Mouse (Mus musculus): ENCODE measurements around the gene Kdsr. TPM values are rescaled to one million over a fixed set of nuclear protein-coding genes. Genes with fewer than 3 reads are reported as not detected.

Kdsr gene
- polyA plus RNA-seq, 1 experiment from 2014 or later, result 15.4 TPM

DNA sequence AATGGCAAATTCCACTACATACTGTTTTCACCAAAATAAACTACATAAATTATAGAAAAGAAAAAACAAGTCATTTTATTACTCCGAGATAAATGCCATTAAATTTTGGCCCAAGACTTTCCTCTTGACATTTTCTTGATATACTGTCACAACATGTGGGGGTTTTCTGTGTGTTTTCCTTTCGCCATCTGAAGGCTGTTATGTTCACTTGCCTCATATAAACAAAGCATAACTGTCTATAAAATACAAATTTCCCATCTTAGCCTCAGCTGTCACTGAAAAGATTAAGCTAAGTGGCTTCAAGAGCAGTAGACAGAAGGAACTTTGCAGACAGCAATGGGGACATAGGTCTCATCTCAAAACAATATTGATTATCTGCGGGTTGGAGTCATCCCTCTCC, 4.8 kb upstream of the Kdsr start:
- H3K9ac ChIP-seq, result no peak overlapping the region
- no peaks in the 10 kb centered on the region for H3K9me3 ChIP-seq
- WGBS, result 96% methylated on average over 3 of the region's 3 CpGs
- no peak for ATAC-seq (ENCODE audit: low FRiP score, low read depth)
- 0 out of 2 replicates have a peak, but pooled peaks cover 3% of the 10 kb centered on the region for H3K4me1 ChIP-seq (replicated peaks)
- no peaks in the 10 kb centered on the region for H3K27me3 ChIP-seq
- H3K4me3 ChIP-seq, result no peak overlapping the region
- H3K36me3 ChIP-seq, result peaks cover 27% of the 10 kb centered on the region
- H3K27ac ChIP-seq (replicated peaks), result no peak overlapping the region
- no peak overlapping the region for H3K4me2 ChIP-seq

DNA sequence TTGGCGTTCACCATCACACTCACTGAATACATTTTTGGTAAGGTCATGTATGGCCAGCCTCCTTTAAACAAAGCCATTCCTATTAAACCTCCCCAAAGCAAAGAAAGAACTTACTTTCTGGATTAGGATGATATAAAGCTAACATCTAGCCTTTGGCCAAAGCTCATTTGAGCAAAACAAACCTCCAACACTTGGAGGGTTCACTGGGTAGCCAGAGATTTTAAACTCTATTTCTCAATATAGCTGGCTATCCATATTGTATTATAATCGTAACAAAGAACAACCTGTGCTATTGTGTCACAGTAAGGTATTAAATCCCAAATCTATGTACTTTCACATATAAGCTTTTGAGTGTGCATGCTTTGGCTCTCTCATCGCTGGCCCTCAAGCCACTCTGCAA, 1.2 kb upstream of the Kdsr start:
- Histone ChIP-seq H3K36me3 (peaks cover under 1% of the 10 kb centered on the region; the same call in 1 of the 2 replicates), H3K4me1 (replicated peaks) (peaks cover 17% of the 10 kb centered on the region), H3K27me3 (no peaks in the 10 kb centered on the region), H3K4me3 (0 out of 2 replicates have a peak overlapping the region, but pooled peaks have one; percentile 59), H3K9ac (no peak overlapping the region), H3K27ac (replicated peaks) (0 out of 2 replicates have a peak overlapping the region, but pooled peaks have one; percentile 89), H3K4me2 (peak overlapping the region; percentile 85), H3K9me3 (no peaks in the 10 kb centered on the region)
- no peak for ATAC-seq (ENCODE audit: low FRiP score, low read depth)
- WGBS, result 86% methylated on average over 3 of the region's 3 CpGs

DNA sequence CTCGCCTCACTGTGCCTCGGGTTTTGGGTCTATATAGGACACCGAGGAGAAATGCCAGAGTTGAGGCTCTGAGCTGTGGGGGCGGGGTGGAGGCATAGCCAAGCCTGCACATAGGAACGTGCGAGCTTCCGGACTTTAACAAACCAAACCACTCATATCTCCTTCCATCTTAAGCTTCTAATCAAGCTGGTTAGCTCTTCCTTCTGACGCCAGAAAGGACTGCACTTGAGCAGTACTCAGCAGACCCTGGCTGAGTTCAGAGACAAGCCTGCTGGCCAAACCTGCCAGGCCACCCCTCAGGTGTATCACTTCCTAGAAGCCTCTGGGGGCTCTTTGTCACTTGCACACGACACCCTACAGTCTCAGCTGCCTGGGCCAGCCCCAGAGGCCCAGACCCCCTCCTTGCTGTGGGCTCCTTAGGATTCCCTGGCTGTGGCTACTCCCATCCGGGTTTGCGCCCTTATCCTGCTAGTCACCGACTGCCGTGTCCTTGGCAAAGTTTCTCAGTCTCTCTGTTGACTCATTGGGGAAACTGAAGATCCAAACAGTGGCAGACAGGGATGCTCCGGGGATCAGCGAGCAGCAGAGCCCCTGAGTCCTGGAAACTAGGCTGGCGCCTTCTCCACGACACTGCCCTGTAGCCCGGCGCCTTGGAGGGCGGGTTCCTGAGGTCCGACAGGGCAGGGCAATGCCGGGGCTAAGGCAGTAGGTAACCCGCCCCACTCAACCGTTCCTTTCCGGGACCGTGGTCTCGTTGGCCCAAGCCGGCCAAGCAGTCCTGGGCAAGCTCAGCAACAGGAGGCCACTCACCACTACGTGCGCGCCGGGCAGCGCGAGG, 574 bp downstream of the Kdsr start:
- H3K9me3 ChIP-seq, result no peaks in the 10 kb centered on the region
- no peaks in the 10 kb centered on the region; the same call in 1 of the 2 replicates for H3K36me3 ChIP-seq
- peak overlapping the region; percentile 59 for H3K4me3 ChIP-seq
- peak overlapping the region; percentile 85 for H3K4me2 ChIP-seq
- peak; percentile 33 for ATAC-seq (ENCODE audit: low FRiP score, low read depth)
- peaks cover 17% of the 10 kb centered on the region for H3K4me1 ChIP-seq (replicated peaks)
- H3K27ac ChIP-seq (replicated peaks), result peak overlapping the region; percentile 64
- no peaks in the 10 kb centered on the region for H3K27me3 ChIP-seq
- peak overlapping the region; percentile 55 for H3K9ac ChIP-seq
- WGBS, result 5% methylated on average over 34 of the region's 34 CpGs

DNA sequence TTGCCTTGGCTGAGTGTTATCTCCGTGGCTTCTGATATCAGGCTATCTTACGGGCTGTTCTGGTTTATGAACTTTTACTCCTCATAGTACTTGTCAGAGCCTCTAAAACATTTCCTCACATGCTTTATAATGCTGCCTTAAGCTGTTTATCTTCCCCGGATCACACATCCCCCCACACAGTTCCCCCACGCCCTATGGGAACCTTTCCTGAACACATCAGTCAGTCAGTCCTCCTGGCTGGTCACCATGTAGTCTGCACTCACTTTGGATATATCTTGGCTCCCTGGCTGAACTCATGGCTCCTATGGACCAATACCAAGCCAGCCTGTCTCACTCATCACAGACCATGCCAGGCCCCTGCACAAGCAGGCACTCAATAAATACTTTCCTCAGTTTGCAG, 2.9 kb downstream of the Kdsr start:
- WGBS, result 90% methylated on average over 4 of the region's 4 CpGs
- Histone ChIP-seq H3K9me3 (no peaks in the 10 kb centered on the region), H3K4me1 (replicated peaks) (peaks cover 17% of the 10 kb centered on the region), H3K36me3 (peaks cover 4% of the 10 kb centered on the region; the same call in 1 of the 2 replicates), H3K4me2 (no peak overlapping the region), H3K4me3 (no peak overlapping the region), H3K27me3 (no peaks in the 10 kb centered on the region), H3K9ac (no peak overlapping the region), H3K27ac (replicated peaks) (no peak overlapping the region)
- ATAC-seq (ENCODE audit: low FRiP score, low read depth), result no peak

DNA sequence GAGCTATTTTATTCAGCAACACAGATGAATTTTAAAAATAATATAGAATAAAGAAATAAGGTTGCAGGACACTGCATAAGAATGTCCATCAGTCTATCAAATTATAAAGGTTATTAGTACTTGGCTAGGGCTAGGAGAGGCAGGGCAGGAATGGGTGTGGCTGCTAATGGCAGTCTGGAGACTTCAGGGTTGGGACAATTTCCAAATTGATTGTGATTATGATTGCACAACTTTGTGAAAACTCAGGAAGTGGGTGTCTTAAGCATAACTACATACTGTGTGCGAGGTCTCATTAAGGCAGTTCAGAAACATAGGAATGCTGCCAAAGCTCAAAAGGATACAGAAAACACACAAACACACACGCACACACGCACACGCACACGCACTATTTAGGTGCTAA, 7.5 kb downstream of the Kdsr start:
- no peak overlapping the region for H3K9ac ChIP-seq
- no peaks in the 10 kb centered on the region for H3K9me3 ChIP-seq
- peaks cover 13% of the 10 kb centered on the region for H3K36me3 ChIP-seq
- no peaks in the 10 kb centered on the region for H3K4me1 ChIP-seq (replicated peaks)
- H3K4me3 ChIP-seq, result no peak overlapping the region
- no peak overlapping the region for H3K4me2 ChIP-seq
- no peaks in the 10 kb centered on the region for H3K27me3 ChIP-seq
- 94% methylated on average over 5 of the region's 5 CpGs for WGBS
- H3K27ac ChIP-seq (replicated peaks), result no peak overlapping the region
- ATAC-seq (ENCODE audit: low FRiP score, low read depth), result no peak

DNA sequence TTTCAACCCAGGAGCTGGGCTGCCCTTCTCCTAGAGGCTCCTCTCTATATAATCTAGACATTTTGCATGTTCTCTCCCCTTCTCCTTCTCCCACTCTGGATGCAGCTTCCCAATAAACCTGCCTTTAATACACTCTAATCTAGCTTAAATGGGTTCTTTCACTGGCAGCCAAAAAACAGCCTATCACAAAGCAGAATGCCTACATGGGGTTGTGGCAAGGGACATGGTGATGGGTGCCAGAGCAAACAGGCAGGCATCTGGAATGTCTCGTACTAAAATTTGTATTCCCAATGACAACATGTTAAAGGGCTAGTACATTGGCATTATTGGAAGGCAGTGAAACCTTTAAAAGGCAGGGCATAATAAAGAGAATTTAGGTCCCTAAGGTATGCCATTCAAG, 8.9 kb downstream of the Kdsr start:
- H3K27ac ChIP-seq (replicated peaks), result no peak overlapping the region
- no peaks in the 10 kb centered on the region for H3K9me3 ChIP-seq
- no peak for ATAC-seq (ENCODE audit: low FRiP score, low read depth)
- no peak overlapping the region for H3K4me2 ChIP-seq
- no peak overlapping the region for H3K4me3 ChIP-seq
- H3K27me3 ChIP-seq, result no peaks in the 10 kb centered on the region
- H3K4me1 ChIP-seq (replicated peaks), result no peaks in the 10 kb centered on the region
- WGBS, result 81% methylated on average over 1 of the region's 1 CpGs
- H3K9ac ChIP-seq, result no peak overlapping the region
- peaks cover 25% of the 10 kb centered on the region for H3K36me3 ChIP-seq

DNA sequence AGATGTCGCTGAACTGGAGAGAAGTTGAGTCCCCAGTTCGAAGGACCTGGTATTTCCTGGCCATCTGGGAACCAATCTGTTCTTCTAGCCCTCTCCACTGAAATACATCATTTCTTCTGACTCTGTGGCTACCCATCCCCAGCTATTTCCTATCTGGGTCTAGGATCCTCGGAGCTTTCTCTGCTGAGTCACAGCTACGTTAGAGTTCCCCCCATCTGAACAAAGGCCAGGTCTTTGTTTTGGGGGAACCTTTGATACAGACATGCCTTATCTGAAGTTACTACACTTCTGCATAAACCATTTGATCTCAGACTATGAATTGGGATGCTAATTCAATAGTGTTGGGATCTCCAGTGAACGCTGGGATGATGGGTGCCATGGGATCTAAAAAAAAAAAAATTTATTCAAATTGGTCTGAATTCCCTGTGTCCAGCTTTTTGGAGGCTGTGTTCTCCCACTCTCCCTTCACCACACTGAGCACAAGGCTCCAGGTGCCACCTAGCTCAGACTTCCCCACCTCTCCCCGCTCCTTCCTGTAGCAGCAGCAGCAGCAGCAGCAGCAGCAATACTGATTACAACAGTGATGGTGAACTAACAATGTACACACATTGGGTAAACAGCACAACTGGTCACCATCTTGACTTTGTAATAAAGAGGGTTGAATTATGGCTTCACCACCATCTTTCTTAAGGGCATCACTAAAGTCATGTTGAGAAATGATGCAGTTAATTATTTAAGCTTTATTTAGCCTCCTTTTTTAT, 10.8 kb downstream of the Kdsr start:
- Histone ChIP-seq H3K9me3 (no peaks in the 10 kb centered on the region), H3K4me3 (no peak overlapping the region), H3K27ac (replicated peaks) (no peak overlapping the region), H3K9ac (no peak overlapping the region), H3K4me2 (no peak overlapping the region), H3K4me1 (replicated peaks) (no peaks in the 10 kb centered on the region), H3K27me3 (no peaks in the 10 kb centered on the region), H3K36me3 (peaks cover 30% of the 10 kb centered on the region)
- 95% methylated on average over 6 of the region's 6 CpGs for WGBS
- ATAC-seq (ENCODE audit: low FRiP score, low read depth), result no peak

DNA sequence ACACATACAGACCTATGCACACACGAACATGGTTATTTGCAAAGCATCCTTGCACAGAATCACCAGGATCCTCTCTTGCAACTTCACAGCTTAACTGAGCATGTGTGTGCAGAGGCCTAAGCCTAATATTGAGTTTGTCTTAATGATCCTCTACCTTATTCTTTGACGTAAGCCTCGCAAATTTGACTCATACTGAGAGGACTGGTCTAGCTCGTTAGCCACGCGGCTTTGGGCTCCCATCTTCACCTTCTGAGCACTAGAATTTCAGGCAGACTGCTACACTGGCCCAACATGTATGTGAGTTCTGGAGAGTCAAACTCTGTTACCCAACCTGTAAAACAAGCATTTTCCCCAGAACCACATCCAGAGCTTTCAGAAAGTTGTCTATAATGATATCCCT, 16.5 kb downstream of the Kdsr start:
- H3K36me3 ChIP-seq, result peaks cover 46% of the 10 kb centered on the region
- ATAC-seq (ENCODE audit: low FRiP score, low read depth), result no peak
- no peak overlapping the region for H3K27ac ChIP-seq (replicated peaks)

DNA sequence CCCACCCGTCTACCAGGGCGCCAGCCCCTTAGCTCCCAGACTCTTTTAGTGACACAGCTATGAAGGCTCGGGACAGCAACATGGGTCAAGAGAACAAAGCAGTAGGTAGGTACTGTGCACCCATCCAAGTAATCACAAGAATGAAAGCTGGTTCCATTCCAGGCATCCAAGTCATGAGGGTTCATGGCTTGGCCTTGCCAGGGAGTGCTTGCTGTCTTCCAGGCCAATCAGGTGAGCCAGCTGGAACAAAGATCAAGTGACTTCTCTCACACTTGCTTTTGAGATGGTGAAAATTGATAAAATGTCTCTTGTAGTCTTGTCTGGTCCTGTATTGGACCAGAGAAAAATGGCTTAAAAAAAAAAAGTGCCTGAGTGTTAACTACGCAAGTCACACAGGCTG, 18.8 kb downstream of the Kdsr start:
- 96% methylated on average over 4 of the region's 4 CpGs for WGBS
- Histone ChIP-seq H3K4me3 (no peak overlapping the region), H3K9me3 (no peaks in the 10 kb centered on the region), H3K27me3 (no peaks in the 10 kb centered on the region), H3K27ac (replicated peaks) (no peak overlapping the region), H3K4me2 (no peak overlapping the region), H3K4me1 (replicated peaks) (no peaks in the 10 kb centered on the region), H3K36me3 (peaks cover 27% of the 10 kb centered on the region), H3K9ac (no peak overlapping the region)
- no peak for ATAC-seq (ENCODE audit: low FRiP score, low read depth)

More for the DNA sequence above, 16.5 kb downstream of the Kdsr start:
- WGBS, result 93% methylated on average over 6 of the region's 6 CpGs
- Histone ChIP-seq H3K9me3 (no peaks in the 10 kb centered on the region), H3K4me2 (no peak overlapping the region), H3K4me1 (replicated peaks) (no peaks in the 10 kb centered on the region), H3K4me3 (no peak overlapping the region), H3K9ac (no peak overlapping the region), H3K27me3 (no peaks in the 10 kb centered on the region)

DNA sequence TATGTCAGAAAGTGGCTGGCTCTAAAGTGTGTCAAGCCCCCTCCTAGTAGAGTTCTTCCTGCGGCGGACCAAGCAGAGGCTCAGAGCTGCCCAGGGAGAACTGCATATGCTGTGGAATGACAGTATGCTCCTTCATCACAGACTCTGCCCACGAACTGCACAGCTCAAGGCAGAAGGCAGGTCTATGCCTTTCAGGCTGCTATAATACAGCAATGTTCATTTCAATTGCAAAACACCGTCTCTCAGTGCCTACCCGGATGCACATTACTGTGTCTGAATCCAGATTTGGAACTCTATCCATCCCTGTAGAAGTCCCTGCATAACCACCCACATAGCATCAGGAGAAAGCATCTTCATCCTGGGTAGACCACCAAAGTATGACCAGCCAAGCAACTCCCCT, 19.7 kb downstream of the Kdsr start:
- Histone ChIP-seq H3K36me3 (peaks cover 22% of the 10 kb centered on the region), H3K9ac (no peak overlapping the region), H3K27me3 (no peaks in the 10 kb centered on the region), H3K9me3 (no peaks in the 10 kb centered on the region), H3K4me1 (replicated peaks) (no peaks in the 10 kb centered on the region), H3K27ac (replicated peaks) (no peak overlapping the region), H3K4me3 (no peak overlapping the region), H3K4me2 (no peak overlapping the region)
- WGBS, result 98% methylated on average over 5 of the region's 5 CpGs
- no peak for ATAC-seq (ENCODE audit: low FRiP score, low read depth)

DNA sequence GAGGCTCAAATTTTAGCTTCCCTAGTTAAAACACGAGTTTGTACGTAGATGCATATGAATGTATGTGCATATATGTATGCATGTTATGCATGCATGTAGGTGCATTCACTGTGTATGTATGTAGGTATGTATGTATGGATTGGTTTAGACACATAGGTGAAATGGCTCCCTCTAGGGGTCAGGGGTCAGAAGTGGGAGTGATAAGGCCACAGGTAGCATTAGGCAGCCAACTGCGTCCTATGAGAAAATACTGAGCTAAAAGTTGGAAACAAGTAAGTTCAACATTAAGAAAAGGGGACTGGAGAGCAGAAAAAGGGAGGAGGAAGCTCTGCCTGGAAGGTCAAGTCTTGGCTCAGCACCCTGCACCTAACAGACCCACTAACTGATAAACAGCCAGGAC, 21.4 kb downstream of the Kdsr start:
- 88% methylated on average over 3 of the region's 3 CpGs for WGBS
- Histone ChIP-seq H3K9ac (no peak overlapping the region), H3K9me3 (no peaks in the 10 kb centered on the region), H3K4me1 (replicated peaks) (no peaks in the 10 kb centered on the region), H3K4me2 (no peak overlapping the region), H3K27ac (replicated peaks) (no peak overlapping the region), H3K27me3 (no peaks in the 10 kb centered on the region), H3K4me3 (no peak overlapping the region), H3K36me3 (peaks cover 30% of the 10 kb centered on the region)
- no peak for ATAC-seq (ENCODE audit: low FRiP score, low read depth)

DNA sequence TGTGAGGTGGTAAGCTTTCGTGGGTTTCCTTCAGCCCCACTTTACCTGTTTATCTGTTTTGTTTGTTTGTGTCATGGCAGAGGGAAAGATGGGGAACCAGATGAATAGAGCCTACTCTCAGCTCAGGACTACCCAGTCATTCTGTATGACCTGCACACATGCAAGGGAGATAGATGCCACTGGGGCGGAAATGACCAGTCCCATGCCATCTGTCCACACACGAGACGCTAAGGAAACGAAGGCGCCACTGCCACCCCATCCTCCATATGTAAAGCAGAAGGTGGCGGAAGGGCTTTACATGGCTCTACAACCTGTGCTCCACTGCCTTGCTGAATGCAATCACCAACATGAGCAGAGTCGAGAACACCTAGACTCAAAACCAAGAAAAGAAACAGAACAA, 23.3 kb downstream of the Kdsr start:
- Histone ChIP-seq H3K36me3 (peaks cover 17% of the 10 kb centered on the region), H3K27me3 (no peaks in the 10 kb centered on the region), H3K9me3 (no peaks in the 10 kb centered on the region), H3K4me2 (no peak overlapping the region), H3K9ac (no peak overlapping the region), H3K27ac (replicated peaks) (no peak overlapping the region), H3K4me1 (replicated peaks) (no peaks in the 10 kb centered on the region), H3K4me3 (no peak overlapping the region)
- no peak for ATAC-seq (ENCODE audit: low FRiP score, low read depth)
- WGBS, result 88% methylated on average over 8 of the region's 8 CpGs
